Mouse (Mus musculus): Measurements from ENCODE around the gene Ptprs.
"Not testable (repeated sequence)": the region's sequence is repeated elsewhere in the genome, so short reads cannot be mapped to it uniquely, and the experiment has no call there.

DNA sequence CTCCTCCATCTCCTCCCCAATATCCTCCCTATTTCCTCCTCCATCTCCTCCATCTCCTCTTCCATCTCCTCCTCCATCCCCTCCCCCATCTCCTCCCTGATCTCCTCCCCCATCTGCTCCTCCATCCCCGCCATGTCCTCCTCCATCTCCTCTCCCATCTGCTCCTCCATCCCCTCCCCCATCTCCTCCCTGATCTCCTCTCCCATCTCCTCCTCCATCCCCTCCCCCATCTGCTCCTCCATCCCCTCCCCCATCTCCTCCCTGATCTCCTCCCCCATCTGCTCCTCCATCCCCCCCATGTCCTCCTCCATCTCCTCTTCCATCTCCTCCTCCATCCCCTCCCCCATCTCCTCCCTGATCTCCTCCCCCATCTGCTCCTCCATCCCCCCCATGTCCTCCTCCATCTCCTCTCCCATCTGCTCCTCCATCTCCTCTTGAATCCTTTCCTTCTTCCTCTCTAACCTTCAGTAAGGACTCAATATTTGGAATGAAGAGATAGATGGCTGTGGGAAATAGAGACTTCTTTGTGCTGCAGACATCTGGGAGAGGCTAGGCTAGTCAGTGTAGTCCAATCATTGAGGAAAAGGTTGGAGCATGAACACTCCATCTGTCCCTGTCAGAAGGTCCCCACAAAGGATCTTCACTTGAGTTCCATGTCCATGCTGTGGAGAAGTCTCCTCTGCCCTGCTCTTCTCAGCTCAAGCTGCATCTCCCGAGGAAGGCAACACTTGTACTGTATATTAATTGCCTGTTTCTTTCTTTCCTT, 25.5 kb upstream of the Ptprs start:
- not testable (repeated sequence) for TF ChIP-seq GATA1 (IDR thresholded peaks at IDR 0.05; ENCODE audit: borderline replicate concordance, low read length); FLI1 (IDR thresholded peaks at IDR 0.05; ENCODE audit: low read length)
